Mouse (Mus musculus): ENCODE measurements at regions not wholly inside any gene's neighbourhood (a gene's known extent, or its start where the extent isn't known, plus 50 kb on each side); places are given as distances from the start of the nearest gene placed in this dataset.

DNA sequence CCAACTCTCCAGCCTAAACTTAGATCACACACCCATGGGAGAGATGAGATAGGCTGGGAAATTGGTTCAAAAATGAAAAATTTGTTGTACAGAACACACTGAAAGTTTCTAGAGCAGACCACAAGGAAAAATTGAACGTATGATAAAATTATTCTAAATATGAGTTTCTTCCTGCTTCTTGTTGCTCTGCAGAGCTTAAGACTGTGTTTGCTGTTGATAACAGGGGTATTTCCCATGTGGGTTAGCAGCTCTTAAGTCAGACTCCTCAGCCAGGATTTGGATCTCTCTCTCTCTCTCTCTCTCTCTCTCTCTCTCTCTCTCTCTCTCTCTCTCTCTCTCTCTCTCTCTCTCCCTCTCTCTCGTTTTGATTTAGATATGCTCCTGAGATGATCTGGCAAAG lies 173.5 kb upstream of the Stt3b start:
- WGBS, result 58% methylated on average over 2 of the region's 2 CpGs
- H3K36me3 ChIP-seq (ENCODE audit: control insufficient read depth, insufficient read depth, low read length), result no peaks in the 10 kb centered on the region

DNA sequence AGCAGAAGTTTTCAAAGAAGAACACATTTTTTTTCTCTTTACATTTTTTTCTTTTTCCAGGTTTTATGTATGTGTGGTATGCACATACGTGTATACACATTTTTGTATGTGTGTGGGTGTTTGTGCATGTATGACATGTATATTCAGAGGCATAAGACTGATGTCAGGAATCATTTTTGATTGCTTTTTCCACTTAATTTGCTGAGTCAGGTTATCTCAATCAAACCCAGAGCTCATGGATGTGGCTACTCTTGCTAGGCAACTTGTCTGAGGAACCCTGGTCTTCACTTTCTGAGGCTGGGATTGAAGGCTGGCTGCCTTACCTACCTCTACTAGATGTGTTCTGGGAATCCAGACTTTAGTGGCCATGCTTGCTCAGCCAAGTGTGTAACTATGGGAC lies 174.2 kb upstream of the Stt3b start:
- H3K9ac ChIP-seq (ENCODE audit: low read length), result no peak overlapping the region
- DNase-seq (ENCODE audit: low spot score, missing footprints) (no peak), ATAC-seq (ENCODE audit: low FRiP score) (no peak)
- H3K9me3 ChIP-seq (ENCODE audit: control insufficient read depth, low read length), result no peaks in the 10 kb centered on the region
- 96% methylated on average over 1 of the region's 1 CpGs for WGBS
- H3K27ac ChIP-seq (ENCODE audit: low read depth, low read length), result no peak overlapping the region
- H3K36me3 ChIP-seq (ENCODE audit: control insufficient read depth, insufficient read depth, low read length), result no peaks in the 10 kb centered on the region
- H3K4me1 ChIP-seq (ENCODE audit: control insufficient read depth, insufficient read depth, low read length), result no peaks in the 10 kb centered on the region
- no peak overlapping the region for H3K4me2 ChIP-seq
- H3K4me3 ChIP-seq (ENCODE audit: low read depth, low read length), result no peak overlapping the region
- H3K27me3 ChIP-seq (ENCODE audit: control insufficient read depth, insufficient read depth, low read length), result no peaks in the 10 kb centered on the region

More for the DNA sequence above, 173.5 kb upstream of the Stt3b start:
- Histone ChIP-seq H3K27ac (ENCODE audit: low read depth, low read length) (no peak overlapping the region), H3K27me3 (ENCODE audit: control insufficient read depth, insufficient read depth, low read length) (no peaks in the 10 kb centered on the region), H3K9ac (ENCODE audit: low read length) (no peak overlapping the region), H3K4me2 (no peak overlapping the region), H3K9me3 (ENCODE audit: control insufficient read depth, low read length) (no peaks in the 10 kb centered on the region), H3K4me3 (ENCODE audit: low read depth, low read length) (no peak overlapping the region), H3K4me1 (ENCODE audit: control insufficient read depth, insufficient read depth, low read length) (peaks cover 4% of the 10 kb centered on the region)
- ATAC-seq (ENCODE audit: low FRiP score) (no peak), DNase-seq (ENCODE audit: low spot score, missing footprints) (no peak)

DNA sequence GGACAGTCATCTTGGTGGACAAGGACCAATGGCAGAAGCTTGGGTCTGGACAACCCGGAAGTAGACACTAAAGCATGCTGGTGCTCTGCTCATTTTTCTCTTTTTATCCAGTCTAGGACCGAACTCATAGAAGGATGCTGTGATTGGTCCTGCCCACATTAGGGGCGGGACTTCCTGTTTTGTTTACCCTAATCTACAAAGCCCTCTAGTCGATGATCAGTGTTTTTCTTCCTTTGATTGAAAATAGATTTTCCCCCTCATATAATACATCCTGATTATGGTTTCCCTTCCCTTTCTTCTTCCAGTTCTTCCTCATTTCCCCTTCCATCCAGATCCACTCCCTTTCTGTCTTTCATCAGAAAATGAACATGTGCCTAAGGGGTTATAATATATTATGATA lies 175.0 kb upstream of the Stt3b start:
- H3K4me2 ChIP-seq, result no peak overlapping the region
- ATAC-seq (ENCODE audit: low FRiP score) (no peak), DNase-seq (ENCODE audit: low spot score, missing footprints) (no peak)
- H3K4me3 ChIP-seq (ENCODE audit: low read depth, low read length), result no peak overlapping the region
- WGBS, result 90% methylated on average over 4 of the region's 4 CpGs
- no peaks in the 10 kb centered on the region for H3K36me3 ChIP-seq (ENCODE audit: control insufficient read depth, insufficient read depth, low read length)
- no peaks in the 10 kb centered on the region for H3K9me3 ChIP-seq (ENCODE audit: control insufficient read depth, low read length)
- H3K9ac ChIP-seq (ENCODE audit: low read length), result no peak overlapping the region
- H3K4me1 ChIP-seq (ENCODE audit: control insufficient read depth, insufficient read depth, low read length), result no peaks in the 10 kb centered on the region
- H3K27ac ChIP-seq (ENCODE audit: low read depth, low read length), result no peak overlapping the region
- H3K27me3 ChIP-seq (ENCODE audit: control insufficient read depth, insufficient read depth, low read length), result no peaks in the 10 kb centered on the region

DNA sequence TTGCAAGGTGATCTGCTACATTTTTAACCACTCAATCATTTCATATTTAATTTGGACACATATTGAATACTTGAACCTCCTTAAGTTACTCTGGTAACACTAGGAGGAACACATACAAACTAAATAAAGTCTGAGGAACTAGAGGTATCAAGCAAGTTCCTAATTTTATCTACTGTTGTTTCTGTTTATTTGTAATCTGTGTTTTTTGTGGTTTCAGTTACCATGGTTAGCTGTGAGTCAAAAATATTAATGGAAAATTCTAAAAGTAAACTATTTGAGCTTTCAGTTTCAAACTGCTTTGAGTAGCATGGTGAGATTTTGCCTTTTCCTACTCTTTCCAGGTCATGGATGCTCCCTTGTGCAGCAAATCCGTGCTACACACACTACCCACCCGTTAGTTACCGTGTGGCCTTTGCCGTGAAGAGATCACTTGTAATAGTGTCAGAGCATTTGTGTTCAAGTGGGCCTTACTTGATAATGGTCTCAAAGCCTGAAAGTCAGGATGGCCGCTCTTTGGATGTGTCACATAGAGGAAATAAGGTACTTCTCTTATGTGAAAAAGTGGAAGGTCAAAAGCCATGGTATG lies 177.0 kb upstream of the Stt3b start:
- Histone ChIP-seq H3K4me2 (no peak overlapping the region), H3K9ac (ENCODE audit: low read length) (no peak overlapping the region), H3K4me1 (ENCODE audit: control insufficient read depth, insufficient read depth, low read length) (no peaks in the 10 kb centered on the region), H3K36me3 (ENCODE audit: control insufficient read depth, insufficient read depth, low read length) (no peaks in the 10 kb centered on the region), H3K4me3 (ENCODE audit: low read depth, low read length) (no peak overlapping the region), H3K27ac (ENCODE audit: low read depth, low read length) (no peak overlapping the region), H3K27me3 (ENCODE audit: control insufficient read depth, insufficient read depth, low read length) (no peaks in the 10 kb centered on the region), H3K9me3 (ENCODE audit: control insufficient read depth, low read length) (no peaks in the 10 kb centered on the region)
- DNase-seq (ENCODE audit: low spot score, missing footprints) (no peak), ATAC-seq (ENCODE audit: low FRiP score) (no peak)
- 93% methylated on average over 5 of the region's 5 CpGs for WGBS

DNA sequence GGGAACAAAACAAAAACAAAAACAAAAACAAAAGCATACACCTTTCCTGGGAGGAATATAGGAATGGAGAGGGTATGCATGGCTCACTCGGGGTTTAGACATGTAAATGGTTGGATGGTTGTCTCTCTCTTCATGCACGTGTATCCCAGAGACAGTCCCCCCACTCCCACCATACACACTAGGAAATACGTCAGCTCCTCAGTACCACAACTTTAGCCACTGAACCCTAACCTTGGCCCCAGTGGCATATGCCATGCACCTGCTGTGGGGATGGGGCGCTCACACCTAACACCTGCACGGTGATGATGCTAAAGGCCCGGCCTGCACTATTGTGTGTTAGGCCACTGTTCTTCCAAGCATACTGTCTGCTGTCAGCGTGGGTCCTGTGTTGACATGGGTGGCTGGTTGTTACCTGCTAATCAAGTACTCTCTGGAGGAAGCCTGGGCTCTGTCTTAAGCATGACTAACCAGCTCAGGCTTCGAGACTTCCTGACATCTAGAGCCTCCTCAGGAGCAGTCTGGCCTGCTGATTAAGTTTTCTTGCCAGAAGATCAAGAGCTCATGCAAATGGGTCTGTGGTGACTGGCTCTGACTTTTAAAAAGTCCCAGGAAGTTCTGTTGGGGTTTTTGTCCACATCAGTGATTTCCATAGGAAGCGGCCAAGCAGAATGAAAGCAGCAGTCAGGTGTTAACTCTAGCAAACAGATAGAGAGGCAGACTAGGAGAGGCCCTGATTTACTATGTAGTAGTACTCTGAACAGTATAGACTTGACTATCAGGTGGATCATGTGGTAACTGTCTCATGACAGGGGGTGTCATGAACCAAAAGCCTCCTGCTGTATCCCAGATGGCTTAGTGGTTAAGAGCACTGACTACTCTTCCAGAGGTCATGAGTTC lies 178.9 kb upstream of the Stt3b start:
- Histone ChIP-seq H3K27me3 (ENCODE audit: control insufficient read depth, insufficient read depth, low read length) (no peaks in the 10 kb centered on the region), H3K36me3 (ENCODE audit: control insufficient read depth, insufficient read depth, low read length) (no peaks in the 10 kb centered on the region), H3K4me2 (no peak overlapping the region), H3K27ac (ENCODE audit: low read depth, low read length) (no peak overlapping the region), H3K4me3 (ENCODE audit: low read depth, low read length) (no peak overlapping the region), H3K4me1 (ENCODE audit: control insufficient read depth, insufficient read depth, low read length) (no peaks in the 10 kb centered on the region), H3K9me3 (ENCODE audit: control insufficient read depth, low read length) (no peaks in the 10 kb centered on the region), H3K9ac (ENCODE audit: low read length) (no peak overlapping the region)
- ATAC-seq (ENCODE audit: low FRiP score) (no peak), DNase-seq (ENCODE audit: low spot score, missing footprints) (no peak)
- 81% methylated on average over 9 of the region's 9 CpGs for WGBS

DNA sequence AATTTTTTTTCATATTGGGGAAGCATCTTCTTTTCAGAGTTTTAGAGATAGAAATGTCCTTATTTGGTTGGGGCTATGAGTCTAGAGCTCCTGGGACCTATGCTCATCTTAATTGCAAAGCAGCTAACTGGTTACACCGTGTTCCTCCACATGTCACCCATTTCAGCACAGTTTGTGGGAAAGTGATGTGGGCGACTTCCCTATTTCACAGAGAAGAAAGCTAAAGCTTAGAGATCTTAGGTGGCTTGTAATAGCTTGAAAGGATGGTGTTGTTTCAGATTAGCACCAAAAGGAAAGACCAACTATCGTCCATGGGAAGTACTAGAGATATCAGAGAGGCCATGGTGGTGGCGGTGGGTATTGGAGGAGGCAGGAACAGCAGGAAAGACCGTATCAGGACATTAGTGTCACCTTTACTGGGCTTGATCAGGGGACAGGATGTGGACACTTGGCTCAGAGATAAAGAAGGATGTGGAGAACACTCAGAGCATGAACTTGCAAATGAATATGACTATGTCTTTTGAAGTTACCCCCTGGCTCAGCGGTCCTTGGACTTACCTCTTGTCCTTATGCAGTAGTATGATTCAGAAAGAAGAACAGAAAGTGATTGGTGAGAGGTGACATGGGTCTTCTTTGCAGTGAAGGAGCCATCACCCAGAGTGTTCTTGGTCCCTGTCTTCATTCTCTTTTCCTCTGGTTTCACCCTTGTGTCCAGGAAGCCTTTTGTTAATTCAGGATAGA lies 182.4 kb upstream of the Stt3b start:
- H3K27ac ChIP-seq (ENCODE audit: low read depth, low read length), result no peak overlapping the region
- H3K4me3 ChIP-seq (ENCODE audit: low read depth, low read length), result no peak overlapping the region
- no peak overlapping the region for H3K4me2 ChIP-seq
- H3K36me3 ChIP-seq (ENCODE audit: control insufficient read depth, insufficient read depth, low read length), result no peaks in the 10 kb centered on the region
- no peaks in the 10 kb centered on the region for H3K9me3 ChIP-seq (ENCODE audit: control insufficient read depth, low read length)
- DNase-seq (ENCODE audit: low spot score, missing footprints), result no peak
- no peaks in the 10 kb centered on the region for H3K4me1 ChIP-seq (ENCODE audit: control insufficient read depth, insufficient read depth, low read length)
- WGBS, result 87% methylated on average over 6 of the region's 6 CpGs
- H3K9ac ChIP-seq (ENCODE audit: low read length), result no peak overlapping the region
- ATAC-seq (ENCODE audit: low FRiP score), result no peak
- no peaks in the 10 kb centered on the region for H3K27me3 ChIP-seq (ENCODE audit: control insufficient read depth, insufficient read depth, low read length)

DNA sequence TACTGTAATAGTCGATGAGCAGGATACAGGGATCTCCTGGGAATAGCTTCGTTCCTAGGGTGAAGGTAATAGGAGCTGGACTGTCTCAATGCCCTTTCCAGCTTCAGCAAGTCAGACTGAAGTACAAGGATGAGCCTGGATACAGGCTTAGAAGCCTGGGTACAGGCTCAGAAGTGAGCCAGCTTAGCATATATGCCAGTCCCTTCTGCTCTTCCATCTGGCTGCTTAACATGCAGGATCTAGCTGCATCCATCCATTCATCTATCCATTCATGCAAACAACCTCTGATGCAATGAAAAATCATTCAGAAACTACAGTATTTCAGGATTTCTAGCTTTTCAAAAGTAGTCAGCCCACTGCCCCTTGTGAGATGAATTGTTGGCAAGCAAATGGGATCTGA lies 183.5 kb upstream of the Stt3b start:
- Histone ChIP-seq H3K27ac (ENCODE audit: low read depth, low read length) (no peak overlapping the region), H3K9me3 (ENCODE audit: control insufficient read depth, low read length) (no peaks in the 10 kb centered on the region), H3K36me3 (ENCODE audit: control insufficient read depth, insufficient read depth, low read length) (no peaks in the 10 kb centered on the region), H3K27me3 (ENCODE audit: control insufficient read depth, insufficient read depth, low read length) (no peaks in the 10 kb centered on the region), H3K9ac (ENCODE audit: low read length) (no peak overlapping the region), H3K4me1 (ENCODE audit: control insufficient read depth, insufficient read depth, low read length) (no peaks in the 10 kb centered on the region), H3K4me3 (ENCODE audit: low read depth, low read length) (no peak overlapping the region), H3K4me2 (no peak overlapping the region)
- ATAC-seq (ENCODE audit: low FRiP score) (no peak), DNase-seq (ENCODE audit: low spot score, missing footprints) (no peak)
- WGBS, result 91% methylated on average over 2 of the region's 2 CpGs

DNA sequence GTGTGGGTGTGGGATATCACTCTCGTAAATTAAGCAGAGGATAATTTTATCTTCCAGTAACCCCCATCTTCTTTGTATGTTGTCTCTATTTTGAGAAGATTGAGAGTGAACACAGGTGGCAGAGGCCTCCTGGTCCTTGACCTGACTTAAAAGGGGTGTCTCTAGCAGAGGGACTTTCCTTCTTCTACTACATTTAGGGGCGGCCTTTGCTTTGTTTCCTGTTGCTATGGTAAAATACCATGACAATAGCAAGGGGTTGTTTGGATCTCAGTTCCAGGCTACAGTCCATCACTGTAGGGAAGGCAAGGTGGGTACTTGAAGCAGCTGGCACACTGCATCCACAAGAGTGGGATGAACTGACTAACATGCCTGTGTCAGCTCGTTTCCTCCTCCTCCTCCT lies 189.3 kb upstream of the Stt3b start:
- Histone ChIP-seq H3K4me2 (no peak overlapping the region), H3K27me3 (ENCODE audit: control insufficient read depth, insufficient read depth, low read length) (no peaks in the 10 kb centered on the region), H3K9ac (ENCODE audit: low read length) (no peak overlapping the region), H3K27ac (ENCODE audit: low read depth, low read length) (no peak overlapping the region), H3K4me3 (ENCODE audit: low read depth, low read length) (no peak overlapping the region), H3K9me3 (ENCODE audit: control insufficient read depth, low read length) (no peaks in the 10 kb centered on the region), H3K4me1 (ENCODE audit: control insufficient read depth, insufficient read depth, low read length) (no peaks in the 10 kb centered on the region), H3K36me3 (ENCODE audit: control insufficient read depth, insufficient read depth, low read length) (no peaks in the 10 kb centered on the region)
- 55% methylated on average over 3 of the region's 3 CpGs for WGBS
- no peak for DNase-seq (ENCODE audit: low spot score, missing footprints)
- ATAC-seq (ENCODE audit: low FRiP score), result no peak

DNA sequence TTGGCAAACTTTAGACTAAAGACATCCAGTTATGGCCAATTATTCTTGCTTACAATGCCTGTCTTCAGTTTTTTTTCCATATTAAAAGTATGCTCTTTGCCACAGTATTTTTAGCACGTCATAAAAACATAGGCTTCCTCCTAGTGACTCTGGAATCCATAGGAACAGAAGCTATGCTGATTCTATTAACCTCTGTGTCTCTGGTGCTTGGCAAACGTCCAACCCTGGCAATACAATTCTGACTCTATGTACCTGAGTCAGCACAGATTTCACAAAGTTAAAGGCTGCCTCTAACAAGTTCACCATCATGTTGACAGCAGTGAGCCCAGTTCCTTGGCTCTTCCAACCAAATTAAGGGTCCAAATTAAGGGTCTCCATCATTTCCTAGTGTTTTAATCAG lies 194.6 kb upstream of the Stt3b start:
- H3K27me3 ChIP-seq (ENCODE audit: control insufficient read depth, insufficient read depth, low read length), result no peaks in the 10 kb centered on the region
- no peak overlapping the region for H3K9ac ChIP-seq (ENCODE audit: low read length)
- no peak overlapping the region for H3K27ac ChIP-seq (ENCODE audit: low read depth, low read length)
- no peak for ATAC-seq (ENCODE audit: low FRiP score)
- no peaks in the 10 kb centered on the region for H3K4me1 ChIP-seq (ENCODE audit: control insufficient read depth, insufficient read depth, low read length)
- H3K4me3 ChIP-seq (ENCODE audit: low read depth, low read length), result no peak overlapping the region
- DNase-seq (ENCODE audit: low spot score, missing footprints), result no peak
- H3K4me2 ChIP-seq, result no peak overlapping the region
- H3K36me3 ChIP-seq (ENCODE audit: control insufficient read depth, insufficient read depth, low read length), result no peaks in the 10 kb centered on the region
- no peaks in the 10 kb centered on the region for H3K9me3 ChIP-seq (ENCODE audit: control insufficient read depth, low read length)
- WGBS, result 69% methylated on average over 2 of the region's 2 CpGs

All from midbrain, embryonic 11.5 days (tissue).